Mouse (Mus musculus) layer of hippocampus, adult 18-20 months (tissue): Measurements from ENCODE around the gene Dtnb. TPM values are rescaled to one million over a fixed set of nuclear protein-coding genes. Genes with fewer than 3 reads are reported as not detected.

ENCODE experiments used
- DNase-seq, 2 experiments: peaks; one replicate each; pipeline ENCODE4 v3.0.0; 2022; ENCODE audit warnings: low spot score in 2 of 2
- total RNA-seq, 2 experiments: library from RNA; stranded (reverse); gene quantifications; 2 replicates each; pipeline ENCODE4 v1.2.3; 2021

Dtnb gene
- total RNA-seq, 2 experiments from 2014 or later: 119 to 131 TPM

DNA sequence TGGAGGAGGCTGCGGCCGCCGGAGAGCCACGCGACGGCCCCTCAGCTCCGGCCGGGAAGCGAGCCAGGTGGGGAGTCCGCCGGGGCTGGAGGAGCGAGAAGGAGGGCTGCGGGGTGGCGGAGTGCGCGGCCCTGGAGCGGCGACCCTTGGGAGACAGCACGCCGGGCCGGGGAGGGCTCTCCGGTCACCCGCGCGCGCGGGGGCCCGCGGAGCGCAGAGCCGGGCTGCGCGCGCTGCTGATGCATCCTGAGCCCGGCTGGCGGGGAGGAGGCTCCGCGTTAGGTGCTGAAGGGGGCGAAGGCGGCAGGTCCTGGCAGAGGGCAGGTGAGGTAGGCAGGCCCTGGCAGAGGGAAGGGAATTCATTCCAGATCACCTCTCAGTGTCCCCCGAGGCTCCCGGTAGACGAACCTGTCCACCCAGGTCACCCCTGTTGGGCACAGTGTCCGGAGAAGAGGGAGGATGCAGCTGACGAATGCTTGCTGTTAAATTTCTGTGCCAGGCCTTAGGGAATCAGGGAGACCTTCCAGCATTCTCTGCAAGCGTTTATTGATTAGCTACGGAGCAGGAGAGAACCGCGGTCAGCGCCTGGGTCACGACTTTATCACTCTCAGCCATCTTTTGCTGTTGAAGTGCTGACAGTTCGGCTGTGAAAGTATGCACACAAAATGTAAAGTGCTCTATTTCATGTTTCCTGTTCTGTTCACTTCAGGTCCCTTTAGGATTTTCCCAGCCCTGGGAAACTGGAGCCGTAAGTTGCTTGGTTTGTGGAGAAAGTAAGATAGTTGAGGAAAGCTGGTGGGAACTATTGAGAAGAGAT is 608 bp downstream of the Dtnb start:
- peak; percentile 35 to 49 for DNase-seq

DNA sequence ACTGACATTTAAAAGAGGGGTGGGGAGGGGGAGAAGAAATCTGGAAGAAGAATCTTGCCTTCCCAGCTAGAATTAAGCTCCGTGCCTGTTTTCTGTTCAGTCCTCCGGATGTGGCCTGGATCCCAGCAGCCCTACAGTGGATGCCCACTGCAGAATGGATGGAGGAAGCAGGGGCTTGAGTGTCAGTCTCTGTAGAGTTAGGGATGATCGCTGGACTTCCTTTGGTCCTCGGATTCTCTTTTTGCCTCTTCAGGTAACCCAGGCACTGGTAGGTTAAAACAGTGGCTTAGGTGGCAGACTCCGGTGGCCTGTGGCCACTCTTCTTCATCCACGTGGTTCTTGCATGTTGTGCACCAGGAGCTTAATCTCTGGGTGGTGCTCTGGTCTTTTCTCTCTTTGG is 1.2 kb downstream of the Dtnb start:
- DNase-seq: no peak

DNA sequence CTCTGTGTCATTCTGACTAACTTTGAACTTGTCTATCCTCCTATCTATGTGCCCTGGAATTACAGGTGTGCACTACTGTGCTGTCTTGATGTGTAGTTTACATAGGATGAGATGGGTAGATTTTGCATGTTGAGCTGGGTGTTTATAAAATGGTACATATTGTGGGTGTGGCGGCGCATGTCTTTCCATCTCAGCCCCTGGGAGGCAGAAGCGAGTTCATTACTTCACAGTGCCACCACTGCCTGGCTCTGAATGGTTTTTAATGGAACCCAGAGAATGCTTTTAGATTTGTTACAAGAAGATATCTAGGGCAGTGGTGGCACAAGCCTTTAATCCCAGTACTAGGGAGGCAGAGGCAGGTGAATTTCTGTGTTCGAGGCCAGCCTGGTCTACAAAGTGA is 2.5 kb downstream of the Dtnb start:
- no peak for DNase-seq

DNA sequence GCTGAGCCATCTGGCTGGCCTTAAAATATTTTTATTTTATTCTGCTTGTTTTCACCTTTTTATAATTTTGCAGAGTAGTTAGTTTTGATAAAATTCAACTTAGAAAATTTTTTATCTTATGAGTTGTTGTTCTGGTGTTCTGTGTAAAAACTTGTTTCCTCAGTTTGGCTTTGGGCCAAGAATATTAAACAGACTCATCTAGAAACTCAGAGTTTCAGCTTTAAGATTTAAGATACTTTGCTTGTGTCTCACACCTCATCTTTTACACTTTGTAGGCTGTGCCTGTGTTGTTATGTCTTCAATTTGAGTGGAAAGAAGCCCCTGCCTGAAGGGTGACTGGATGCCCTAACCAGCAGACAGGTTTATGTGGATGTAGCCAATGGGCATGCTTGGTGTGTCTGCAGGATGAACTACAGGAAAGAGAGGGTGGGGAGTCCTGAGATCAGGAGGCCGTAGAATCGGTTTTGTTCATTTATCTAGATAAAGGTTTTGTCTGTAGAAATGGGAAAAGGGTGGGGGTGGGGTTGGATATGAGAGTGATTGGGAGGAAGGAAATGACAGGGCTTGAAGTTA is 7.9 kb downstream of the Dtnb start:
- DNase-seq: no peak

DNA sequence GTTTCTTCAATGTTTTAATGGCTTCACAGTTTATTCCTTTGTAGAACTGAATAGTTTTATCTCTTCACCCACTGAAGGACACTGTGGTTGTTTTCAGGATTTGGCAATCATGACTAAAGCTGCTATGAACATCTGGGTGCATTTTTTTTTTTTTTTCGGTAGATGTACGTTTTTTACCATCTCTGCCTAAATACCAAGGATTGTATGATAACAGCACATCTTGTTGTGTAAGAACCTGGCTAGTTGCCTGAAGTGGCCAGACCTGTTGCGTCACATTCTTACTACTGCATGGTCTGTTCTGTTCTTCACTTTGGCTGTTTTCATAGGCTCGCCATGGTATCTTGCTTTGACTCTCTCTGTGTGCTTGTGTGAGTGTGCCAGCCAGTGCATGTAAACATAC is 10.4 kb downstream of the Dtnb start:
- DNase-seq: no peak

DNA sequence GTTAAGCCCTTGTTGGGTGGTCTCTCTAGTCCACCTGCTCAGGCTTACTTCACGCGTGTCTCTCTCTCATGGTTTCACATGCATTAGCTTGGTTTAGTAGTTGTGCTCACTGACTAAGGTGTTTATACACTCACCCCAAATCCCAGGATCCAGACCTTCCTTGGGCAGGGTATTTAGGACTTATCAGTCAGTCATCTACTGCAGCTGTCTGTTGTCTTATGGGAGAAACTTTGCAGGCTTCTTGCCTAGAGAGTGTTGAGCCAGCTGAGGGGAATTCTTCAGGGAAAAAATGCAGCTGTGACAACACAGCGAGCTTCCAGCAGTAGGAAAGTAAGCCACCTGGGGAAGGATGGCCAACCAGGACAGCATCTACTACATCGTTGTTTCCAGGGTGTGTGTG is 13.3 kb downstream of the Dtnb start:
- no peak for DNase-seq

DNA sequence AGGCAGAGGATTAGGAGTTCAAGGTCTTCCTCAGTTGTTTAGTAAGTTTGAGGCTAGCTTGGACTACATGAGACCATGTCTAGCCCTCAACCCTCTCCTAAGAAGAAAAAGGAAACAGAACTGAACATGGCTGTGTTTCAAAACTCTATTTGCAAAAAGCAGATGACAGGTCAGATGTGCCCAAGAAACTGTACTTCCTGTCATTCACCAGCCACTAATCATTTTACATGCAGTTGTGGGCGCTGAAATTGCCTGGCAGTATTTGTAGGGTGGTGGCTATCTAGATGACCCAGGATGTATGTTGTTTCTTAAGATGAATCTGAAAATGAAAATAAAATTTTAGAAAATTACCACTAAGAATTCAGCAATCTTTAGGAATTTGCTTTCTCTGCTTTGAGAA is 14.8 kb downstream of the Dtnb start:
- DNase-seq: no peak

DNA sequence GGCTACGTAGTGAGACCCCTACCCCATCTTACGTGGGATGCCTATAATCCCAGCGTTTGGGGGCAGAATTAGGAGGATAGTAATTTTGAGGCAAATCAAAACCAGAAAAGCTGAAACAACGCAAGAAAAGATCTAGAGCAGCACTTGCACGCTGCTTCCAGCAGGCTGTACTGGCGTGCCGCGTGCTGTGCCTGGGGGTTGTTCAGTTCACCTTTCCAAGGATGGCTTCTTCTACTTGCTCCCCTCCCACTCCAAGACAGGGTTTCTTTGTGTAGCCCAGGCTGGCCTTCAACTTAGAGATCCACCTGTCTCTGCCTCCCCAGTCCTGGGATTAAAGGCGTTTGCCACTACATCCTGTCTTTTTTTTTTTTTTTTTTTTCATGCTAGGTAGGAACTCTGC is 17.9 kb downstream of the Dtnb start:
- no peak for DNase-seq

DNA sequence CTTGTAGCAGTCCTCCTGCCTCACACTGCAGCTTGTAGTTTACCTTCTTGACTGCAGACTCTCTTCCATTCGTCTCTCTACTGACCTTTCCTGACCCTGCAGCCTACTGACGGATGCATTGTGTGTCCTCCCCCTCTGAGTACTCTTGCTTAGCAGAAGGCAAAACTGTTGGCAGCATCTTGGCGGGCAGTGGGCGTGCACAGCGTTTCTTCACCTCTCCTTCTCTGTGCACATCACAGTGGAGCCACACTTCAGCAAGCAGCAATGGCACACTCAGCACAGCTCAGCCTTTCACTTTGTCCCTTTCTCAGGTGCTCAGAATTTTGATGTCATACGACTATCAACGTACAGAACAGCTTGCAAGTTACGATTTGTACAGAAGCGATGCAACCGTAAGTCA is 19.4 kb downstream of the Dtnb start:
- no peak for DNase-seq

DNA sequence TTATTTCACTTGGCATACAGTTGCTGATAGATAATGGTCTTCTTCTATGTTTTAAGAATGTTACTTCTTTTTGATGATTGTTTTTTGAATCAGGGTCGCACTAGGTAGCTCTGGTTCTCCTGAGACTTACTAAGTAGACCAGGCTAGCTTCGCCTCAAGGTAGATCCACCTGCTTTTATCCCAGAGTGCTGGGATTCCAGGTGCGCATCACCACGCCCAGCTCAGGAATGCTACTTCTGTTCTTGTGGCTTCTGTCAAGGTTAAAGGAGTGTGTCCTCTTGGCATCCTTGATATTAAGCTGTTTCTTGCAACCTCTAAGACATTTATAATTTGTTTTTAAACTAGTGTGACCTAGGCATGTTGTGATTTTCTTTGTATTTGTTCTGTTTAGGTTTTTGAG is 30.6 kb downstream of the Dtnb start:
- no peak for DNase-seq

DNA sequence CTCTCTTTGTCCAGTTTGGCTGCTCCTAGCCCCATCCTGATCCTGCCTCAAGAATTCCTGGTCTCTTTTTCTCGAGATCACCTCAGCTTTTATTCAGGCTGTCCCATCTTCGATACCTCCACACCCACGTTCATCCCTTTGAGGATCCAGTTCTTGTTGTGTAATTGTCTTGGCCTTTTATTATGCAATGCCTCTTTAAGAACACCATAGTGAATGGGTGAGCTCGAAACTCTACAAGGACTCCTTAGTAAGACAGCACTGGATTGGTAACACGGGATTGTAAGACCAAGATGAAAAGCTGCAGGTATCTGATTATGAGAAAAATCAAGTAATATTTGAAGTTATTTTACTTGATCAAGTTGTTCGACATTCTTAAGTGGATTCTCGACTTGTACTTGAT is 34.0 kb downstream of the Dtnb start:
- no peak for DNase-seq

DNA sequence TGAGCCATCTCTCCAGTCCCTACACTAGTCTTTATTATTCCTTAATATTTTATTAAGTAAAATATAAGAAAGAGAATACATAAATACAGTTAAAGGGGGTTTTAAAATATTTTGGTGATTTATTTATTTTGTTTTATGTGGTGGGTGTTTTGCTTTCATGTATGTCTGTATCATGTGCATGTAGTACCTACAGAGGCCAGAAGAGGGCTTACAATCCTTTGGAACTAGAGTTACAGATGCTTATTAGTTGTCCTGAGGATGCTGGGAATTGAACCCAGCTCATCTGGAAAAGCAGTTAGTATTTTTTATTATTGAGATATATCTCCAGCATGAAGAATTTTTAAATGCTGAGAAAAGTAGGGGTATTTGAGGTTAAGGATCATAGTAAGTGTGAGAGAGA is 37.6 kb downstream of the Dtnb start:
- no peak for DNase-seq

DNA sequence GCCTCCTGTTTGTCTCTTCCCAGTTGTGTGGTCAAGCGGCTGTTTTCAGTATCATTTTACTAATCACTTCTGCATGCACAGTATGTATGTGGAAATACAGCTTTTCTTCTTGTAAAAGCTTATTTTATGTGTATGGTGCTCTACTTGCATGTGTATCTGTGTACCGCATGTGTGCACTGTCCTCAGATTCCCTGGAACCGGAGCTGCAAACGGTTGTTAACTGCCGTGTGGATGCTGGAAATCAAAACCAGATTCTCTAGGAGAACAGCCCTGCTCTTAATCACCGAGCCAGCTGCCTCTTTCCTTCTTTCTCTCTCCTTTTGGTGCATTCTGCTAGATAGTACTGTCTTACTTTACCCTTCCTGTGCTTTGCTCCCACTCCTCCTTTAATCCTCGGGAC is 39.7 kb downstream of the Dtnb start:
- DNase-seq: no peak

DNA sequence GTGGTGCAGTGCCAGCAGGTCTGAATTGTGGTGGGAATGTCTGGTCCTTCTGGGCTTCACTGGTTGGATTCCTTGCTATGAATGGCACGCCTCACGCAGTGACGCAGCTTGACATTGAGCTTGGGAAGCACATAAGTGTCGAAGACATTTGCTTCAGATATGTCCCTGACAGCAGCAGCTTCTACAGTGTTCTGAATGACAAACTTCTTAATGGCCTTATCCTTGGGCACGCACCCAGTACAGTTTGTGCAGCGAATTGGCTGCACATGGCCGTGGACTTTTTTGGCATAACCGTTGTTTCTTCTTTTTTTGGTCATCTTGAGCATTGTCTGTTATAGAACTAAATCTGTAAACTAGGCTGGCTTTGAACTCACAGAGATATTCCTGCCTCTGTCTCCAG is 42.9 kb downstream of the Dtnb start:
- no peak for DNase-seq

DNA sequence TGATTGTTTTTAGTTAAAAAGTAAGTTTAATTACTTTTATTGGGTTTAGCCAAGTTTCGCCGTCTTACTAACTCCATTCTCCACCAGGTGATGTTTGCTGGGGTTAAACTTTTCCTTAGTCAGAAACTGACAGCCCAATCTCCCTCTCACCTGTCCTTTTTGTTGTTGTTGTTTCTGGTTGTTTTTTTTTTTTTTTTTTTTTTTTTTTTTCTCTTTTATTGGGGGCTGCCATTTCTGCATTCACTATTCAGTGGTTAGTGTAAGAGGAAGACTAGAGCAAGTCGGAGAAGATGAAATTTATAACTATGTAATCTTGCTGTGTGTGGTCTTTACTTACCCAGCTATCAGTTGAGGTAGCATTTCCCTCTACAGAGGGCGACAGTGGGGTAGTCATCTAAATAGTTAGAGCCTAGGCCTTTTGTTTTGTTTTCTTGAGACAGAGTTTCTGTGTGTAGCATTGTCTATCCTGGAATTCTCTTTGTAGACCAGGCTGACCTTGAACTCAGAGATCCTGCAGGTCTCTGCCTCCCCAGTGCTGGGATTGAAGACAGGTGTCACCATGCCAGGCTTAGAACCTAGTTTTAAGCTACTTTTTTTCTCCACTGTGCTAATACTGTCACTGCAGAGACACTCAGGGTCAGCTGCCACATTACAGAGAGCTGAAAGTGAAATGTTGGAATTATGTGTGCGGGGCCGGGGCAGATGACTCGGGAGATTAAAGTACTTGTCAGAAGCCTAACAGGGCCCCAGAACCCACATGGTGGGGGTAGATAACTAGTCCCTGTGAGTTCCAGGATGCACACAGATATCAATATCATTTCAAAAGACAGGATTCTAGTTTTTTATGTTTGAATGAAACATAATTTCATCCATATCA is 46.2 kb downstream of the Dtnb start:
- no peak for DNase-seq

DNA sequence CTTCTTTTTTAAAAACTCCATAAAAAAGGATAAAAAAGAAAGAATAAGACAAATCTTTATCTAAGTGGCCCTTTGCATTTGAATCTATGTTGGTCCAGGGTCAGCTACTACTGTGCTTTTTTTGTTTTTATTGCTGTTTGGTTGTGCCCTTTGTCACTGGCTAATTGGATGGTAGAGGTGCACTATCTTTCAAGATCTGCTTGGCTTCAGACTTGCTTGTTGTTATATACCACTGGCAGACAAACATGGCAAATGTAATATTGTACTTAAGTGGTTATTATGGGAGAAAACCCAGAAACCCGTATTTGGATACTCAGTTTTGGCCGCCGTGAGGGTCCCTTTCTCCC is 46.8 kb downstream of the Dtnb start:
- DNase-seq: no peak

DNA sequence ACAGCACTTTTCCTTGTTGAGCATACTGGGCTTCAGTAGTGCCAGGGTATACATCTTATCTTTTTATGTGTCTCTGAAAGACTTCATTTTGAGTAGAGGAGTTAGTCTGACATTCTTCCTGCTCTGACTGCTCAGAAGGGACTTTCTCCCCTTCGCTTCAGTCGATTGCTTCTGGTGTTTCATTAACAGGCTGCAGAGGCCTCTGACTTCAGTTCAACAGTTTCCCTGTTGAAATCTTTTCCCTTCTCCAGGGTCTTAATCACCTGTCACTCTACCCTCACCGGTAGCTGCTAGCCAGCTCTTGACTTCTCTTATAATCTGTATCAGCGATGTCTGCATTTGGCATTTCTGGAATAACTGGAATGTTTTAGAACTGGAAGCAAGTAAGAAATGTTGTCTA is 54.7 kb downstream of the Dtnb start:
- no peak for DNase-seq

DNA sequence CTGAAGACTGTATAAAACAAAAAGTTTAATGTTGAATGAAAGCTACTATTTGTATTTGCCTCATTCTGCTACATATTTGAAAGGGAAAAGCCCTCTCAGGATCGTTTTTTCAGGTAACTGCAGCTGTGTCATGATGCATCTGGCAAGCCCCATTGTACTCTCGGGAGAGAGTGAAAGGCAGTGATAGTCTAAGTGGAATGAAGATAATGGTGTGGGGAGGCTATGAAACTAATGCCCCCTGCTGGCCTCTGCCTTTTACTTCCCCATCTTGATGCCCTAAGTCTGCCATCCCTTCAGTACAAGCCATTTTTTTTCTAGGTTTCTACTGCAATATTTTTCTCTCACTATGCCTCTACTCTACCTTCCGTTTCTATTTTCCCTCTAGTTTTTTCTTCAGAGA is 69.8 kb downstream of the Dtnb start:
- DNase-seq: no peak

DNA sequence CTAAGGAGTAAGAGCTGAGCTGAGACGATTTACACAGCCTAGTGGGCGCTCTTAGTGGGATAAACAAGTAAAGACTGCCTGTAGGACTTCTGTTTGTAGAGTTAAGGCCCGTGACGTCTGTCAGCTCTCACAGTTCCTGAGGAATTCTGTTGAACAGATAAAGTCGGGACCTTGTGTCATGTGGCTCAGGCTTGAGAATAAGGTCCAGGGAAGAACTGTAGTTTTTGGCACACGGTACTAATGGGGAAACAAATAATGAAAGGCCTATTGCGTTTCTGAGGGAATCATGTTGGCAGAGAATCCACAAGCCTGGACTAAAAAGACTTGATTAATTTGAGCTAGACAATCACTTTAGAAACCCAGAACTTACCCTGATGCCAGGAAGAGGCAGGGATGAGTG is 84.6 kb downstream of the Dtnb start:
- DNase-seq: no peak

DNA sequence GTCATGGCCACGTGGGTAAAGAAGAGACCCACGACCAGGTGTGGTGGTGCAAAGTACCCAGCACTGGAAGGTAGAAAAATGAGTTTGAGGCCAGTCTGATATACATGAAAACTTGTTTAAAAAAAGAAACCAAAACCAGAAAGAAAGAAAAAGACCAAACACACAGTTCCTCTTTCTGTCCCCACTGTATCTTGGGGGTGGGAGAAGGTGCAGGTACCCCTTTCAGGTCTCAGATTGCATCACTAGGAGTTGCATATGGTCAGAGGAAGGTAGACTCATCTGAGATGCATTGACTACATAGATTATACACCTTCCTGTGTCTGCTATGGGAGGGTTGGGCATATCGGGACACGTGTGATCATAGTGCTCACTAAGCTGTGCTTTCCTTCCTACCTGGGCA is 85.1 kb downstream of the Dtnb start:
- no peak for DNase-seq

DNA sequence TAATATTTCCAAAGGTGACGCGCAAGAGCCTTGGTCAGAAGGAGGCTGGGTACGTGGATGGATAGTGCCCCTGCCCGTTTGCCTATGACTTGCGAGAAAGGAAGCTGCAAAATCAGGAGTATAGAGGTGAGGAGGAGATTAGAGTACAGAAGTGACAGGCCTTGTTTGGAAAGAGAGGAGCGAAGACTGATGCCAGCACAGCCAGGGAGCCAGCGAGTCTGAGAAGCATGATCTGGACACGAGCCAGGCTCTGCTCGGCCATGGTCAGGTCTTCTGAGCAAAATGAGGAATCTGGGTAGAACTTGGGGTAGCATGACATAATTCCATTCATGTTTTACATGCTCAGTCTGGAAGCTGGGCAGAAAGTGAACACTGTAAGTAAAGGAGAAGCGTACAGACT is 85.6 kb downstream of the Dtnb start:
- DNase-seq: no peak

DNA sequence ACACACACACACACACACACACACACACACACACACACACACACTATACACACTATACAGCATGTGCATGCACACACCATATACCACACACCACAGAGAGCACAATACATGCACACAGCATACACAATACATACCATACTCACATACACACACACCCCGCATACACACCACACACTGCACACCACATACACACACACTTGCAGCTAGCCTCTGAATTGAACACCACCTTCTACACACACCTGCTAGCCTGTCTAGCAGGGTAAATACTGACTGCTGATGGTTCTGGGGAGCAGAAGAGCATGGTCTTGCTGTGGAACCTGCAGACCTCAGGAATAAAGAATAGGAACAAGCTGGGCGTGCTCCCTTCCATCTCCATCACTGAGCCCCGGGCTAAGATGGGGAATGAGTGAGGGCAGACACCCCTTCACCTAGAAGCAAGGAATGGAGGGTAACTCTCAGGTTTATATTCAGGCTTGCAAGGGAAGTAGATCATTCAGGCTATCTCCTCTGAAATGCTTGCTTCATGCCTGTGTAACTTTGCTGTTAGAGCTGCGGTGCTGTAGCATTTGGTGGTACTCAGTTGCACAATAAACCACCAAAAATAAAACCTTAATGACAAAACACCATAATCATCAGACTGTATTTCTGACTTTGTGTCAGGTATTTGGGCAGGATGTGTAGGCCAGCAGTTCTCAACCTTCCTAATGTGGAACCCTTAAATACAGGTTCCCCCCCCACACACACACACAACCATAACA is 87.6 kb downstream of the Dtnb start:
- no peak for DNase-seq
